Mouse (Mus musculus) kidney, adult 8-10 months (tissue): ENCODE data around the gene Aatk.

ENCODE experiments used
- DNase-seq, 2 experiments: peaks; one replicate each; pipeline ENCODE4 v3.0.0; 2022

Aatk gene

DNA sequence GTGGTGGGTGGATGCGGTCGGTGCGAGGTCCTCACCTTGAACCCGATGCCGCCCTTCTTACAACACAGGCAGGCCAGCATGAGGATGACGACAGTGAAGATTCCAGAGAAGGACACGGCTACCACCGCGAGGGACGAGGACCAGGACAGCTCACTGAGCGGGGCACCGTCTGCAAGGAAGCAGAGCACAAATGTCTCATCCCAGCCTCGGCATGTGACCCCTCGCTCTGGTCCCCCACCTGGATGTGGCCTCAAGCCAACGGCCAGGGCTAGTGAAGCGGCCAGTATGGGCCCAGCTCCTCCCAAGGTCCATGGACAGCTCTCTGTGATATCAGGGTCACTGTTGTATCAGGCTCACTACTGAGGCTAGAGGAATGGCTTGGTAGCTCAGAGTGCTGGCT lies 25.6 kb downstream of the Aatk start:
- DNase-seq = no peak

DNA sequence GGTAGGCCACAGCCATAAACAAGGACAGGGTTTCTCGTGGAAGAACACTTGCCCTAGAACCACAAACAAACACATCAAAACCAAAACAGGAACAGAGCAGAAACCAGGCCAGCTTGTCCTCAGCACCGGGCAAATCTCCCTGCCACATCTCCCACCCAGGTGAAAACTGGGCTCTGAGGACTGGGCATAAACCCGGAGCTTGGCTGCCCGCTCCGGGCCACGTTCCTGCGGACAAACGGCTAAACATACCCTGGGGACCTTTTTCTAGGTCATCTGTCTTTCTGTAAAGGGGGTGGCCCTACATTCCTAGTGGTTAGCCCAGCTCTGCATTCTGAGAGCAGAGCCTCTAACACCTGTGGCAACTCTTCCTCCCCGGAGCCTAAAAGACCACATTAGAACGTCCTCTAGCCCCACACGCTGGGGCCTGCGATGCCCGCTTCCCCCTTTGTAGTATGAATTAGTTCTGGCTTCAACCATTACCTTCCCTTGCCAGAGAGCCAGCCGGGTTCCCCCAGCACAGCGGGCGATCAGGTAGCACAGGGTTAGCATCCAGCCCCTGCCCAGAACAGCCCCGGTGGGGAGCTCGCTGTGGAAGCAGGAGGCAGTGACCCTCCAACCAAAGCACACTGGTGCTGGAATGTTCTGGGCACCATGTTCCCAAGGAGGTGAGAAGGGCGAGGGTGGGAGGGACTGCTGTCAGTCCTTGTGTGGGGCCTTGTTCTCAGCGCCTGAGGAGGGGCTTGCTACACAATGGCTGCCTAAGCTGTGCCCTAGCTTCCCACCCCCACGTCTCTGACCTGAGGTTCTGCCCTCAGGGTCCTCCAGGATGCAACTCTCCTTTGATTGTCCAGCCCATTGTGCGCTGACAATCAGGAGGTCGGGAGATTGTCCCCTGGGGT lies 27.2 kb downstream of the Aatk start:
- no peak for DNase-seq

DNA sequence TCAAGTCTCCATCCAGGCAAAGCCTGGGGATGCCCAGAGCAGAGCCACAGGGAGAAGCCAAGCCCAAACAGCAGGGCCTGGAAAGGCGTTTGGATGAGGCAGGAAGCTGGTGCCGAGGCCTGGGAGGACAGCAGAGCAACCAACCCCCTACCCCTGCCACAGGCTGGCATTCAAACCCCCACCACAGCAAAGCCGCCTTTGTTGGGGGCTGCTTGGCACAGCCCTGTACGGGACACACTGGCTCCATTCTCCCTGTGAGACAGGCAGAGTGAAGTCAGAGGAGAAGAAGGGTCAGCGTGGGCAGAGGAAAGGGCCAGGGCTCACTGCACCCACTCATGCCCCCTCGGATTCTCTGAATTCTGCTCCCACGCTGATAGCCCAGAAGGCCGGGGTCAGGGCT lies 30.0 kb downstream of the Aatk start:
- DNase-seq = no peak

DNA sequence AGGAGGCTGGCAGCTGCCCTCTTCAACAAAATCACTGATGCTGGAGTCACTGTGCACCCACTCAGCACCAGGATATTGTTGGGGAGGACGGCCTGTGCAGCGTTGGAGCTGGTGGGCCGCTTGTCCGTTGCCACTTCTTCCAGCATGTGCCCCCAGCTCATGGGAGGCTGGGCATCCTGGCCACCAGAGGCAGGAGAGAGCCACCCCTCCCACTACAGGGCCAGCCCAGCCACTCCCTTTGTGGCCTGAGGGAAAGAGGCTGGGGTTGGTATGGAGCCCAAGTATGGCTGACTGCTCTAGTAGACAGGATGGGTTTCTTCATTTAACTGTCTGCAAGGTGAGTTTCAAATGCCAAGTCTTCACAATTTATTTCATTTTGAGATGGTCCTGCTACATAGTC lies 32.2 kb downstream of the Aatk start:
- no peak for DNase-seq

DNA sequence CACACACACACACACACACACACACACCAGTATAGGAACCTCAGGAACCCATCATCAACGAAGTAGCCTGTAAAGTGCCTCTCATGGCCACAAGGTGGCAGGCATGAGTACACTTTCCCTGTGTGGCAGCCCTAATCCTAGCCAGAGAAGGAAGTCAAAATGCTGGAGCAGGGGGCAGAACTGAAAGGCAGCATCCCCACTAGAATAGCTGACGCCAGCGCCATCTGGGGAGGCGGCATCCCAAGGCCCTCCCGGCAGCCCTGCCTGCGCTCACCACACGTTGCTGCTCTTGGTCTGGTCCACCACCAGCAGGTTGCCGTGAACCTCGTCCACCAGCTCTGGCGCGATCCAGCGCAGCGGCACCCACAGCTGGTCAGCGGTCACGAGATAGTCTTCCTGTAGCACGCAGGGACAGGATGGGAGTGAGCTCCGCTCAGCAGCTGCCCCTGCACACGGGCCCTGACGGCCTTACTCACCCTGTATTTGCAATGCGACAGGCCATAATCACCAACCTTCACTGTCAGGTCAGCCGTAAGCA lies 33.7 kb downstream of the Aatk start:
- DNase-seq = peak; percentile 74 to 86

DNA sequence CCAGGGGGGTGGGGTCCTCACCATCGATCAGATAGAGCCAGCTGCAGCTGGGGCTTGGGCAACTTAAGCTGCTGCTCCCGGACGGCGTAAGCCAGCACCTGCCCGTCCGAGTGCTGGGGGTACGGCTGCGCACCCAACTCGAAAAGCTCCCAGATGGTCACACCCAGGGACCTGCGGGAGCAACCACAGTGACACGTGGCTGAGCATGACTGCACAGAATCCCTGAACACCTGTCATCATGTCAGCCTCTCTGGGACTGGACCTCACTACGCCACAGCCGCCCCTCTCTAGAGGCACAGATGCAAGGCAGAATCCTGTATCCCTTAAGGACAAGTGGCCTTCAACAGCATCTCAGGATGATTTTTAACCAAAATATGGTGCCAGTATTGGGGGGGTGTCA lies 34.3 kb downstream of the Aatk start:
- DNase-seq = no peak

DNA sequence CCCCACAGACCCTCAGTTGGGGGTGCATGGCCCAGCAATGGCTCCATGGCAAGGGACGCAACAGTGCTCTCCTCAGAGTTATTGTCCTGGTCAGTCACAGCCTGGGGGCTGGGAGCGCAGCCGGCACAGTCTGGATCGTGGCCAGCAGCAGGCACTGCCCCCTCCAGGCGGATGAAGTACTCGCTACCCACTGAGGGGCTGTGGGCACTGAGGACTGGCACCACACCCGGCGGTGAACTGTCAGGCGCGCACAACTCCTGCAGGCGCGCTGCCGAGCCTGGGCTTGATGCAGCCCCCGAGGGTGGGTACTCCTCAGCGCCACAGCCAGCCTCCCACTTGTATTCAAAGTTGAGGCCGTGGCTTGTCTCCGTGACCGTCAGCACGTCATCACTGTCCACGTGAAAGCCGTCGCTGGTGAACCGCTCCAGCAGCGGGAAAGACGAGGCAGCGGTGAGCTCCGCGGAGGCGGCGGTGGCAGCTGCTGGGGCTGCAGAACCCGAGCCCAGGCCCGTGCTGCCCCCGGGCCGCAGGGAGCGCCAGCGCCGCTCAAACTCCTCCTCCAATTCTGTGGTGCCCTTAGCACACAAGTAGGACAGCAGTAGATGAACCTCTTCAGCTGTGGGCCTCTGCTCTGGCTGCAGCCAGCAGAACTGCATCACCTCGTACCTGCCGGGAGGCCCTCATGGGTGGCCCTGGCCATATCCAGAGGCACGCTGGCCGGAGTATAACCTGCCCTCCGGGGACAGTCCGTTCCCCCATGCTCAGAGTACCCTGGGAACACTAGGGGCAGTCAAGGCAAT lies 35.0 kb downstream of the Aatk start:
- DNase-seq = no peak

DNA sequence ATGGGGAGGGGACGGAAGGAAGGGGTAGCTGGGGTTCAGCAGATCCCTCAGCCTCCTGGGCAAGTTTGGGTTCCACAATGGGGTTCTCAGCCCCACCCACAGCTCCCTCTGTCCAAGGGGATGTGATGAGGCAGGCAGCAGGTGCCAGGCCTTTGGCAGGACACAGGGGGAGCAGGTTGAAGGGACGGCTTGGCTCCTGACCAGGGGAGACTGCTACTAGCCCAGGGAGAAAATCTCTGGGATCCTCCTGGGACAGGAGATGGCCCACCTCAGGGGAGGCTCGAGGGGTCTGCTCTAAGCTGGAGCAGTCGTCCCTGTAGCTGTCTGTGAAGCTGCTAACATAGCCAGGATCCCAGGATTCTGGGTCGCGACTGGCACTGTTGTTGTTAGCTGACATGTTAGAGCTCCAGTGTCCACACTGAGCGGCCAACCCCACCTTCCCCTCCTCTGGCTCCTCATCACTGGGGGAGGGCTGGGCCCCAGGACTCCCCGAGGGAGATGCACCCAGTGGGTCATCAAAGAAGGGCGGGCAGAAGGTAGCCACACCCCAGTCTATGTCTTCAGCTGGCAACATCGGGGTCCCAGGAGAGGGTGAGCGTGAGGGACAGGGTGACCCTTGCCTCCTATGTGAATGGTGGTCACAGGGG lies 35.7 kb downstream of the Aatk start:
- no peak for DNase-seq

DNA sequence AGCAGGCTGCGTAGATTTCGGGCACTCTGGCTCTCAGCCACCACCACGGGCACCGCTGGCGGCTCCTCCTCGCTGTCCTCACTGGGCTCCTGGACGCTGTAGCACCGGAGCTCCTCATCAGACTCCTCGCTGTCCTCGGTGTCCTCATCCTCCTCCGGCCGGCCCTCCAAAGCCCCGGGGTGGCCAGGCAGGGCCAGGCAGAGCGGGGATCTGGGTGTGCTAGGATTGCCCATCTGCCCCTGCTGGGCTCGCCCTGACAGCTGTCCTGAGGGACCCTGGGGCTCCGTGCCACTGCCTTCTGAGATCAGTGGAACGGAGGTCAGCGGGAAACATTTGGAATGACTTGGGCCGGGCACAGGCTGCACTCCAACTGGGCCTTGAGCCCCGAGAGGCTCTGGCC lies 37.0 kb downstream of the Aatk start:
- no peak for DNase-seq

DNA sequence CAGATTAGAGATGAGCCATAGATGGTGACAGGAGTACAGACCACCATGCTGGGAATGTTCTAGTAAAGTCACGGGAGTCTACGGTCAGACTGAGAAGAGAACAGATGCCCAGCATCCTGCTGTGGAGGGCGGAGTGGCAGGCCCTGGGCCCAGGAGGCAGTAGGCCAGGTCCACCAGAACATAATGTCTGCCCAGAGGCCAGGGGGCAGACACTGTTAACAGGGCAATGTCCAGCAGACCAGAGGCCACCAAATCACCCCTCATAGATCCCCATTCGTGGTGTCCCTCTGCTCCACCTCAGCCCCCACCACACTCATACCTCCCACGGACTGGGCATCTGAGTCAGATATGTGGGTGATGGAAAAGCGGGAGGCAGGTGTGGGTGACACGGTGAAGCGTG lies 38.0 kb downstream of the Aatk start:
- no peak for DNase-seq

DNA sequence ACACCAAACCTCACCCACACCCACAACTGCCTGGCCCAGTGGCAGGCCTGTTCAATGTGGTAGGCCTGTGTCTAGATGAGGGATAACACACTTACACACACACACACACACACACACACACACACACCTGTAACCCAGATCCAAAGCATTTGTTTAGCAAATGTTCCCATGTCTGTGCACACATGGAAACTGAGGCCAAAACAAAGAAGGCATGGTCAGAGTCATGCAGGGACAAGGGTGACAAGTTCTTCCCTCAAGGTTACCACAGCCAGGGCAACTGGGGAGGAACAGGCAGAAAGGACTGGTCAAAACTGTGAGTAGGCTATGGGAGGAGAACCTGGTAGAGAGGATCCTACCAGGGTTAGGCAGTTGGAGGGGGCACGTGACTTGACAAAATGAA lies 38.5 kb downstream of the Aatk start:
- no peak for DNase-seq

DNA sequence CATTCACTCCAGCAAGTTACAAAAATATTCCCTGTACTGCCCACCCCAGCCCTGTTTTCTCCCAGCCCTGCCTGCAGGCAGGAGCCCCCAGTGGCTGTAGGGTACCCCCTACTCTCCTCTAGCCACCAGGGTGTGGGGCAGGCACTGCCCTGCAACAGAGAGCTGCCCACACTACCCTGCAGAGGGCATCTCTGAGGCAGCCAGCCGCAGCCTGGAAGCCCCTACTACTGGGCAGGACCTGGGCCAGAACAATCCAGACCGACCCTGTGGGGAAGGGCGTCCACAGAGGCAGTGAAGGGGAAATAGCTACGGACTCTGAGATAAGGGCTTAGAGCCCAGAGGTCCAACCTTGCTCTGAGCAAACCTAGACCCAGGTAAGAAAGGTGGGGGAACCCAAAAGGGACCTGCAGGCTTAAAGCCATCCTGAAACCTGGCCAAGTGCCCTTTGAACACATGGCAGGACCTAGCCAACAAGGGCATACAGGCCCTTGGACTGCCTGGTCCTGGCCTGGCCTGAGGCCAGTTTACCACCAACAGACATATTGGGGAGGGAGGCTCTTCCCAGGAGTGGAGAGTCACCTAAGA lies 39.4 kb downstream of the Aatk start:
- peak; percentile 79 to 84 for DNase-seq

DNA sequence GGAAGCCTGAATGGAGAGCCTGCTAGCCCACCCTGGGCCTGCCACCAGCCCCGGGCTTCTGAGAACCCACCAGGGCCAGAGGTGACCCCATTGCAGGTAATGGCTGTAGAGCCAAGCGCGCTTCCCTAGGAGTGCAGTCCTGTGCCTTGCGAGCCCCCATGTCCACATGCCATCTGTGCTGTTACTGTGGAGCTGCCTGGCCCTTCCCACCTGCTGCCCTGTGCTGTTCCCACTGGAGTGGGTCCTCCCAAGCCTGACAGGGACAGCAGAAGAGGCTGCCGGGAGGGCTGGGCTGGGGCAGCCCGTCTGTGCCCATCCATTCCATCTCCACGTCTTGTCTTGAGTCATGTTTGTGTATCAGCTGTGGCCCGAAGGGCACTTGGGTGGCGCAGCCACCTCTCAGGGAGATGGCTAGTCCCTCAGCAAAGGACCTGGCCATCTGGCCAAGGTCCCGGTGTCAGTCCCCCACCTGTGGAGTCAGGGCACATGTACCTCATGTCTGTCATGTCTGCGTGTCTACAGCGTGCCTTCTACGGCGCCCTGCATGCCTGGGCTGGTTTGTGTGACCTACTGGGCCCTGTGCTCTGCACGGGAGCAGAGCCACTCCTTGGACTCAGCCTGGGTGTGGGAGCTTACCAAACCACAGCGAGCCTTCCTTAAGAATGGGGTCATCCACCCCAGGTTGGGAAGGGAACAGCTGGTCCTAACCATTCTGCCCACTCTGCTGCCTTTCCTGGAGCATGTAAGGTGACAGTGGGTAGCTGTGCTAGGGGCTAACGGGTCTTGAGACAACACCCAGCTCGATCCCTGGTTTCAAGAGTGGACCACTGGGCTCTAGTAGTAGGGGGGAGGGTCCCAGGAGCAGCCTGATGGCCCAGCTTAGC lies 41.3 kb downstream of the Aatk start:
- DNase-seq = no peak

DNA sequence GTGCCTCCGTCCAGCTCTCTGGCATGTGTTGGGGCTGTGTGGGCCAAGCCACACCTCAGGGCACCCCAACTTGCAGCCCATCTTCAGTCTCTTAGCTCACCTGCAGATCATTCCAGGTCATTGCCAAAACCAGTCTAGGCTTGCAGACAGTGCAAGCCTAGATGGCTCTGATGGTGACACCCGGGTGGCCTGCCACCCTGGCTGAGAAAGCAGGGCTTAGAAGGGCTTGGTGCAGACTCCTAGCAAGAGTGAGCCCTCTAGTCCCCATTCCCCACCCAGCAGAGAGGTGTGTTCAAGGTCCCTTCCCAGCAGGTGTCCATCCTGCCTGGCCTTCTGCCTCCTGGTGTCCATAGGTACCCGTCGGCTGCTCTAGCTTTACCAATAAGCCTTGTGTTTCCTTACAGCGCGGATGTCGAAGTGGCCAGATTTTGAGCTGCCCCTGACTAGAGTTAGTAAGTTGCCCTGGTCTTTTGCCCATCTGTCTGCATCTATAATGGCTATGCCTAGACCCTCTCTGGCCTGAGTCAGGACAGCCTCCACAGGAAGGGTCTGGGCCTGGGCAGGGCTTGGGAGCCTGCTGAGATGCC lies 44.2 kb downstream of the Aatk start:
- DNase-seq = no peak

DNA sequence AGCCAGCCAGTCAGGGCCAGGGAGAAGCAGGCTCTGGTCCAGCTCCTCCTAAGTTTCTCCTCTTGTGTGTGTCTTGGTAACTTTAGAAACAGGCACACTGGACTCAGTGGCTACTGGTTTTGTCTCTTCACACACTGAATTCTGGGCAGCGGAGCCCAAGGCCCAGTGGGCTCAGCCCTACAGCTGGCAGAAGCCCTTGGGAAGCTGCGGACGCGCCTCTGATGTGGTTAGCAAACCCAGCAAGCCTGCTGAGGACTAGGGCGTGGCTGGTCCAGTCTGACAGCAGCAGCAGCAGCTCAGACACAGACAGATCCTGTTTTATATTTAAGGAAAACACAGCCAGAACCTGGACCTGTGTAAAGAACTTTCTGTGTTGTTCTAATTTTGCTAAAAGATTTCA lies 44.9 kb downstream of the Aatk start:
- no peak for DNase-seq

DNA sequence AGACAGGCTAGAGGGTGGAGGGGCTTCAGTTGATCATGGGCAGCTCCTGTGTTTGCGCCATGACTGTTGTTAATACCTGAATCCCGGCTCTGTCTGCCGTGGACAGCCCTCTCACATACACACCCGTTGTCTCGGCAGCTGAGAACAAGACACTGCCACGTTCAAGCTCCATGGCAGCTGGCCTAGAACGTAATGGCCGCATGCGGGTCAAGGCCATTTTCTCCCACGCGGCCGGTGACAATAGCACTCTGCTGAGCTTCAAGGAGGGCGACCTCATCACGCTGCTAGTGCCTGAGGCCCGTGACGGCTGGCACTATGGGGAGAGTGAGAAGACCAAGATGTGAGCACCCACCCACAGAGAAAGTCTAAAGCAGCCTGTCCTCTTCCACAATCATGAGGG lies 49.6 kb downstream of the Aatk start:
- DNase-seq = no peak

DNA sequence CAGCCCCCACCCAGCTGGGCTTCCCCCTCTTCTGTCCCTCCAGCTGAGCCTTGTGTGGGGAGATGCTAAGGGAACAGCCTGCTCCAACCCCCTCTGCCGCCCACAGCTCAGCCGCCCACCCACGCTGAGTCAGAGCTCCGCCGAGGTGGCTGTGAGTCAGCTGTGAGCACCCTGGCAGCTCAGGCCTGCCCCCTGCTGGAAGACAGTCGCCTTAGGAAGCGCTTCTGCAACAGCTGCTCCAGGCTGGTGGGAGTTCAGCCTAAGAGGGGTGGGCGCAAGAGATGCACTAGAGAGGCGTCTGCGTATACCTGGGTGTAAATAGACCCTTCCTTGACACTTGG lies 55.7 kb downstream of the Aatk start:
- peak; percentile 73 to 84 for DNase-seq

DNA sequence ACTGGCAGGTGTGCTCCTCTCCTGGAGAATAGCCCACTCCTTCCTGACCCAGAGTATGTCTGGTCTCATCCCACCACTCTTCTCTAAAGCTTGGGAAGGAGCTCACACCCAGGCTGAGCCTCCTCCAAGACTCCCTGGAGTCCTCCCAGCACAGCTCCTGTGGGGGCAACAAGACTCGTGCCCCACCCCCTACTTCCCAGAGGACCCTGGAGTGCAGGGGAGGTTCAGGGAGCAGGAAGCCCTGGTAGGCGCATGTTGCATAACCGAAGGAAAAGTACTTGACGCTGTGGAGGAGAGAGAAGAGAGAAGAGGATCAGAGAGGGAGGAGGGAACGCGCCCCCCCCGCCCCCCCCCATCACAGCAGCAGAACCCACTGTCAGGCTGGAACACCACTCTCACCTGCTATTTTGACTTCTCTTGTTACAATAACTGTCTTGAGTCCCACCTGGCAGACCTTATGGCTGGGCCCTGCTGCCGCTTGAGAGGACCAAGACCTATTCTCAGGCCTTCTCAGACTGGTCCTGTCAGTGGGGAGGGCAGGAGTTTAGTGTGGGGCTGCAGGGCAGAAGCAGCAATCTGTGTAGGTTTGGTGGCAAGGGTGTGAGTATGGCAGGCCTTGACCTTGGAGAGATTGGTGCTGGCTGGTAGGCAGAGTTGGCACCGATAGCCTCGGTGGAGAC lies 56.2 kb downstream of the Aatk start:
- DNase-seq = no peak

DNA sequence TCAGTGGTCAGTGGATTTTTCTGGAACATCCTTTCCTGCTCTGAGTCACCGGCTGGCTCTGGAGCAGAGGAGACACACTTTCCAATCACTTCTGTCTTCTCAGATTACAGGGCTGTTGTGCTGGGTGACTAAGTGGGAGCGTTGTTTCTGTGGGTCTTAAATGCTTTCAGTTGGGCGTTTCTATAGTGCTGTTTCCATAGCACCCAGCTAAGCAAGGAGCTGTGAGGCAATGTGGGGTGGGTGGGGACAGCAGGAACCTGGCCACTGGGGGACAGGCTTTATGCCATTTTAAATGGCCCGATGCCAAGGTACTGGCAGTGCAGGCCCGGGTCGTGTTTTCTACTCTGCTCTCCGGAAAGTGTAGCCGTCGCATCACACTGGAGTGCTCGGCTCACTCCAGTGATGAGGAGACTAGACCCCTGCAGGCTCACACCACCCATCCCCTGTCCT lies 57.8 kb downstream of the Aatk start:
- no peak for DNase-seq

DNA sequence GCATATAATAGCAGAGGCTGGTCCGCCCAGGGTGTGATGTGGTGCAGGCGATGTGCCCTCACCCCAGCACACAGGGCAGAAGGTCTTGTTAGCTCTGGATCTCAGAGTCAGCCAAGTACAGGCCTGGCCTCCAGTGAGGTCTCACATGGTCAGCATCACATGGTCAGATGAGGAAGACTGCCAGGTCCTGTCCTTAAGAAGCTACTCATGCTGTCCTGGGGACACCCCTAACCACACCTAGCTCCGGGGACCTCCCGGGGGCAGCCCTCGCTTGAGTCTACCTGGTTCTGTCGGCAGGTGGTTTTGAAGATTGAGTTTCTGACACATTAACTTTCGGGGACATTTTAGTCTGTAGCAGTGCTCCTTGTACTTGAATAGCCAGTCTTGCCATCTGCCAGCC lies 58.6 kb downstream of the Aatk start:
- peak; percentile 86 to 89 for DNase-seq

DNA sequence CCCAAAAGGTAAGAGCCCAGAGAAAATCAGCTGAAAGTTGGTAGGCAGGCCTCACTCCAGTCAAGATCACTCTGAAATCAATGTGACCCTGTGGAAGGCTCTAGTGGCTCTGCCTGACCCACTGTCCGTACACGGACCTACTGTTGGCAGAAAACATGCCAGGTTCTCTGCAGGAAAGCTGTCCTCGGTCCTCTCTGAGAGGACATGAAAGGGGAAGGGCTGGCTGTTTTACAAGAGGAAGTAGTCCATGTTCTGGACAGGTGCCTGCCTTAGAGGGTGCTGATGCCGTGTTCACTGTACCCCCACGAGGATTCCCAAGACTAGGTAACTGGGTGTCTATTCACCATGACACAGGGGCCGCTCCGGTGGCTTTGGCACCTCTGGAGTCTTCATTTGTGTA lies 59.1 kb downstream of the Aatk start:
- DNase-seq = no peak
